ENCODE assay signal across 9 mouse cellular contexts in genomic region chr8:61387501-61387963, GRCm38 (mm10).
A peak's percentile ranks its signal among the peaks of the same experiment; 100 is the strongest.
DNase-seq lines count a peak whose midpoint lies in the region; ATAC-seq lines count a peak whose summit lies in the region.
"Had no signal": no experiment of that assay in that cellular context is flagged by ENCODE, and none has a peak within 500 bp of the region (broad histone marks: within the 10 kb centered on the region; RNA-seq: fewer than 3 reads in every experiment).

No protein-coding gene starts in this region.

- H3K4me3 ChIP-seq in heart, embryonic 14.5 days (ENCODE audit: control insufficient read depth in 1 of 2, insufficient read depth in 1 of 2, low read depth in 1 of 2, low read length in 2 of 2) = no peak overlapping the region
- H3K4me3 ChIP-seq in hindbrain, embryonic 15.5 days = no peak overlapping the region
- no peak overlapping the region for H3K4me3 ChIP-seq in midbrain, embryonic 13.5 days (replicated peaks)
- H3K4me3 ChIP-seq: myocyte had no signal

- H3K27me3 ChIP-seq in heart, embryonic 14.5 days (ENCODE audit: control insufficient read depth, insufficient read depth, low read length) = no peaks in the 10 kb centered on the region; the same call in 1 of the 2 replicates
- no peaks in the 10 kb centered on the region for H3K27me3 ChIP-seq in hindbrain, embryonic 15.5 days
- H3K27me3 ChIP-seq in midbrain, embryonic 13.5 days = no peaks in the 10 kb centered on the region

- no peak for ATAC-seq in heart, embryonic 14.5 days (ENCODE audit: insufficient number of reproducible peaks, insufficient read depth, low FRiP score, low read depth)
- 0 out of 2 replicates have a peak, but pooled peaks have one; percentile 25 for ATAC-seq in hindbrain, embryonic 15.5 days (ENCODE audit: low FRiP score, low read depth)
- peak; percentile 63 for ATAC-seq in midbrain, embryonic 13.5 days

- H3K27ac ChIP-seq in heart, embryonic 14.5 days (replicated peaks in 1 of 2; ENCODE audit: control insufficient read depth in 1 of 2, insufficient read depth in 1 of 2, low read depth in 2 of 2, low read length in 2 of 2) = no peak overlapping the region
- peak overlapping the region; percentile 75 for H3K27ac ChIP-seq in hindbrain, embryonic 15.5 days (replicated peaks)
- peak overlapping the region; percentile 90 for H3K27ac ChIP-seq in midbrain, embryonic 13.5 days

- H3K9ac ChIP-seq in heart, embryonic 14.5 days (ENCODE audit: low read length) = no peak overlapping the region
- H3K9ac ChIP-seq in hindbrain, embryonic 15.5 days = no peak overlapping the region
- H3K9ac ChIP-seq in midbrain, embryonic 13.5 days (replicated peaks) = peak overlapping the region; percentile 15; the same call in 1 of the 2 replicates

- 20% methylated on average over 6 of the region's 6 CpGs for WGBS in heart, embryonic 14.5 days
- 19% methylated on average over 6 of the region's 6 CpGs for WGBS in hindbrain, embryonic 15.5 days
- WGBS in midbrain, embryonic 13.5 days = 14% methylated on average over 6 of the region's 6 CpGs

- no peak for DNase-seq in heart, postnatal 10 days
- peak; percentile 78 for DNase-seq in embryo, embryonic 10.5 days (ENCODE audit: low spot score)
- DNase-seq in thymus, postnatal 10 days (ENCODE audit: low spot score in 2 of 2) = no peak
- DNase-seq in spleen, postnatal 10 days (ENCODE audit: low spot score in 2 of 2) = no peak
- DNase-seq in adrenal gland, adult 18-20 months (ENCODE audit: low spot score in 2 of 2) = no peak

- H3K36me3 ChIP-seq in heart, embryonic 14.5 days (ENCODE audit: control insufficient read depth, insufficient read depth, low read length) = peaks cover 11% of the 10 kb centered on the region; the same call in 1 of the 2 replicates
- peaks cover 8% of the 10 kb centered on the region; the same call in 1 of the 2 replicates for H3K36me3 ChIP-seq in hindbrain, embryonic 15.5 days
- peaks cover 18% of the 10 kb centered on the region for H3K36me3 ChIP-seq in midbrain, embryonic 13.5 days

- H3K9me3 ChIP-seq in heart, embryonic 14.5 days (ENCODE audit: control insufficient read depth, low read length) = no peaks in the 10 kb centered on the region
- H3K9me3 ChIP-seq in hindbrain, embryonic 15.5 days = no peaks in the 10 kb centered on the region
- H3K9me3 ChIP-seq in midbrain, embryonic 13.5 days = no peaks in the 10 kb centered on the region

- H3K4me2 ChIP-seq in heart, embryonic 14.5 days (ENCODE audit: low read length) = peak overlapping the region; percentile 29; the same call in 1 of the 2 replicates
- 0 out of 2 replicates have a peak overlapping the region, but pooled peaks have one; percentile 11 for H3K4me2 ChIP-seq in hindbrain, embryonic 15.5 days
- H3K4me2 ChIP-seq in midbrain, embryonic 13.5 days (replicated peaks) = peak overlapping the region; percentile 28

- peaks cover 14 to 21% of the 10 kb centered on the region in 2 experiments for H3K4me1 ChIP-seq in heart, embryonic 14.5 days (ENCODE audit: control insufficient read depth in 2 of 2, insufficient read depth in 2 of 2, low read length in 2 of 2)
- peaks cover 31% of the 10 kb centered on the region for H3K4me1 ChIP-seq in hindbrain, embryonic 15.5 days (replicated peaks)
- H3K4me1 ChIP-seq in midbrain, embryonic 13.5 days (replicated peaks) = peaks cover 57% of the 10 kb centered on the region

- intact Hi-C loops in heart, postnatal 10 days (cut with DNase I) = no loop called here

Comparison
In these comparisons a context has a peak if more than half of its experiments do, and no peak if none do; other contexts are left out.
1. H3K27ac ChIP-seq: peak in hindbrain, embryonic 15.5 days (single experiment) and midbrain, embryonic 13.5 days (single experiment); none in heart, embryonic 14.5 days (0 of 2).
2. Peak in every context shown above with its lines, with median percentiles within 50 percentile points of each other: H3K4me2 ChIP-seq.